Mouse (Mus musculus) liver, embryonic 14.5 days (tissue): ENCODE measurements at regions not wholly inside any gene's neighbourhood (a gene's known extent, or its start where the extent isn't known, plus 50 kb on each side); places are given as distances from the start of the nearest gene placed in this dataset.

ENCODE experiments used
- CTCF ChIP-seq: IDR thresholded peaks from 2 replicates; pipeline ENCODE4 v1.5.1; 2016; ENCODE audit warnings: antibody characterized with exemption, low read depth, control low read depth
- EP300 ChIP-seq: IDR thresholded peaks from 2 replicates; pipeline ENCODE4 v1.6.1; 2016; ENCODE audit warnings: antibody characterized with exemption, low read depth

DNA sequence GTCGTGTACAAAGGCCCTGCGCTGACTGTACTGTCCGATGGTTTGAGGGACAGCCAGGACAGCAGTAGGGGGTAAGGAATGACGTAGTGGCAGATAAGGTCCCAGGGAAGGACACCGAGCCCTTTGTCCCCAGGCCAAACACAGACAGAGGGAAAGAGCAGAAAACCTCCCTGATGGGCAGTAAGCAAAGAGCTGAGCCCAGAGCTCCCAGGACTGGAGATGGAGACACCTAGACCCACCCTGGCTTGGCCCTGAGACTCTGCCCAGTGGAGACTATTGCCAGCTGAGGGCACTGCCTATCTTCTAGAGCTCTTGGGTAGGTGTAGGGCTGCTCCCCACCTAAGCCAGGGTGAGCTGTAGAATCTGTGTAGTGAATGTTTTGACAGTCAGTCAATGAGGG is 116.5 kb upstream of the 1600014C23Rik start:
- no peak for TF ChIP-seq CTCF
- TF ChIP-seq EP300: no peak
